Mouse (Mus musculus) heart, adult 8-10 months (tissue): ENCODE results near the gene Ubl3. TPM values are rescaled to one million over a fixed set of nuclear protein-coding genes. Genes with fewer than 3 reads are reported as not detected.

Experiments used
- DNase-seq: peaks from one replicate; pipeline ENCODE4 v3.0.0; 2022; ENCODE audit warnings: low spot score
- total RNA-seq, 4 experiments: library from RNA; stranded (reverse); gene quantifications; 2 replicates each; pipeline ENCODE4 v1.2.4; 2022

Gene Ubl3
- 10 to 100 TPM; 86.1 to 99.8 (median 92.6) TPM for total RNA-seq

GRCm38 (mm10) chr5:148552187-148553071 lies at the start of gene Ubl3:
Gene Ubl3, minus strand, starts transcription at chr5:148552789.
- DNase-seq: peak; percentile 90

- DNase-seq: no peak
These were observed 45.8 kb upstream of the Ubl3 start for GRCm38 (mm10) chr5:148598376-148598775.

GRCm38 (mm10) chr5:148596086-148596753 lies 43.6 kb upstream of the Ubl3 start:
- no peak for DNase-seq

- no peak for DNase-seq
These were observed 42.8 kb upstream of the Ubl3 start for GRCm38 (mm10) chr5:148595459-148595751.

GRCm38 (mm10) chr5:148594693-148595458 lies 42.3 kb upstream of the Ubl3 start:
- no peak for DNase-seq

GRCm38 (mm10) chr5:148593607-148594006 lies 41.0 kb upstream of the Ubl3 start:
- no peak for DNase-seq

- DNase-seq: no peak
These were observed 38.9 kb upstream of the Ubl3 start for GRCm38 (mm10) chr5:148591448-148591862.

GRCm38 (mm10) chr5:148590603-148591447 lies 38.2 kb upstream of the Ubl3 start:
- no peak for DNase-seq

- no peak for DNase-seq
These were observed 36.4 kb upstream of the Ubl3 start for GRCm38 (mm10) chr5:148588987-148589386.

- DNase-seq: no peak
These were observed 35.6 kb upstream of the Ubl3 start for GRCm38 (mm10) chr5:148588142-148588650.

- no peak for DNase-seq
These were observed 27.9 kb upstream of the Ubl3 start for GRCm38 (mm10) chr5:148580388-148580985.

GRCm38 (mm10) chr5:148579156-148579555 lies 26.6 kb upstream of the Ubl3 start:
- DNase-seq: no peak

GRCm38 (mm10) chr5:148578353-148578752 lies 25.8 kb upstream of the Ubl3 start:
- DNase-seq: no peak

GRCm38 (mm10) chr5:148577278-148577677 lies 24.7 kb upstream of the Ubl3 start:
- DNase-seq: no peak

- DNase-seq: no peak
These were observed 22.6 kb upstream of the Ubl3 start for GRCm38 (mm10) chr5:148575163-148575562.

- no peak for DNase-seq
These were observed 20.1 kb upstream of the Ubl3 start for GRCm38 (mm10) chr5:148572676-148573075.

GRCm38 (mm10) chr5:148570571-148571304 lies 18.1 kb upstream of the Ubl3 start:
- DNase-seq: no peak

- DNase-seq: peak; percentile 65
These were observed 16.9 kb upstream of the Ubl3 start for GRCm38 (mm10) chr5:148569444-148569843.

GRCm38 (mm10) chr5:148565636-148566035 lies 13.0 kb upstream of the Ubl3 start:
- no peak for DNase-seq

GRCm38 (mm10) chr5:148564073-148564472 lies 11.5 kb upstream of the Ubl3 start:
- DNase-seq: no peak
